8 mouse cellular contexts compared by ENCODE assay signal in the genomic region with DNA sequence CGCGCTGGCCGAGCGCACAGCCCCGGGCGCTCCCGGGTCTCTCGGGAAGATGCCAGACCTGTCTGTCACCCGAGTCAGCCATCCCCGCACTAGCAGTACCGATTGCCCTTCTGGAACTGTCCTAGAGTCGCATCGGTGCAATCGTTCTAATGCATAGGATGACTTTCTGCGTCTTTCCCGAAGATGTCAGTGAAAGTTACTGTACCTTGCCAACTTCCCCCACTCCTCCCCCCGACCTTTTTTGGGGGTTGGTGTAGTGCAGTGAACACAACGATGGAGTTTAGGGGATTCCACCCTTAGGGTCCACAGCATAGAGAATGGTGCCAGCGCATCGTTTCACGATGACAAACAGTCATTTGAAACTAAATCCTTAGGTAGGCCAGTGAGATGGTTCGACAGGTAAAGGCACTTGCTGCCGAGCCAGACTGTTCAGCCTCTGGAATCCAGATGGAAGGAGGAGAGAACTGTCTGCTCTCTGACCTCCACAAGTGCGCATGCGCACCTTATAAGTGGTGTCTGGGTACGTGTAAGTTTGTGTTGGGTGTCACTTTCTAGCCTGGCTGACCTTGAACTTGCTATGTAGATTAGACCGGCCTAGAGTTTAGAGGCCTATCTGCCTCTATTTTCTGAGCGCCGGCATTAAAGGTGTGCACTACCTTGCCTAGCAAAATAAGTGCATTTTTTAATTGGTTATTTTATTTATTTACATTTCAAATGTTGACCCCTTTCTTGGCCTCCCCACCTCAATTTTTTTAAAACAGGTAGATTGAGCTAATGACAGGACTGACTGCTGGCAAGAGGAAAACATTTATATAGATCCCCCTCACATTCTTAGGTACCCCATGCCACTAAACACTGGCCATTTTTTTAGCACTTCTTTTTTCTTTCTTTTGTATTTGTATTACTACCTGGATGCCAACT. TPM values are rescaled to one million over a fixed set of nuclear protein-coding genes. Genes with fewer than 3 reads are reported as not detected.
A peak's percentile ranks its signal among the peaks of the same experiment; 100 is the strongest.
DNase-seq lines count a peak whose midpoint lies in the region; ATAC-seq lines count a peak whose summit lies in the region.

No protein-coding gene starts in this region.

- intact Hi-C loops in gastrocnemius, postnatal 14 days (cut with DNase I; ENCODE audit: low total_unique reads): no loop called here

- peaks cover 8% of the 10 kb centered on the region; the same call in 1 of the 2 replicates for H3K4me1 ChIP-seq in intestine, embryonic 16.5 days (ENCODE audit: control insufficient read depth, insufficient read depth, low read length)
- peaks cover 28% of the 10 kb centered on the region for H3K4me1 ChIP-seq in limb, embryonic 15.5 days
- peaks cover 16% of the 10 kb centered on the region for H3K4me1 ChIP-seq in midbrain, embryonic 14.5 days (ENCODE audit: control insufficient read depth, insufficient read depth, low read length)
- peaks cover 20% of the 10 kb centered on the region; the same call in 1 of the 2 replicates for H3K4me1 ChIP-seq in stomach, embryonic 14.5 days (ENCODE audit: control insufficient read depth, insufficient read depth, low read length)

- no peaks in the 10 kb centered on the region for H3K9me3 ChIP-seq in intestine, embryonic 16.5 days (ENCODE audit: control insufficient read depth, low read length)
- no peaks in the 10 kb centered on the region for H3K9me3 ChIP-seq in limb, embryonic 15.5 days
- H3K9me3 ChIP-seq in midbrain, embryonic 14.5 days (ENCODE audit: control insufficient read depth, low read length): no peaks in the 10 kb centered on the region
- H3K9me3 ChIP-seq in stomach, embryonic 14.5 days (ENCODE audit: control insufficient read depth, low read depth, low read length): no peaks in the 10 kb centered on the region

- H3K27ac ChIP-seq in intestine, embryonic 16.5 days (ENCODE audit: low read length): peak overlapping the region; percentile 100
- peak overlapping the region; percentile 99 for H3K27ac ChIP-seq in limb, embryonic 15.5 days
- H3K27ac ChIP-seq in midbrain, embryonic 14.5 days (replicated peaks; ENCODE audit: low read depth, low read length): peak overlapping the region; percentile 95
- H3K27ac ChIP-seq in stomach, embryonic 14.5 days (ENCODE audit: low read length): peak overlapping the region; percentile 97

- peak overlapping the region; percentile 100 for H3K9ac ChIP-seq in intestine, embryonic 16.5 days (ENCODE audit: low read depth, low read length)
- peak overlapping the region; percentile 99 for H3K9ac ChIP-seq in limb, embryonic 15.5 days
- peak overlapping the region; percentile 95 for H3K9ac ChIP-seq in midbrain, embryonic 14.5 days (replicated peaks; ENCODE audit: low read length)
- peak overlapping the region; percentile 96 for H3K9ac ChIP-seq in stomach, embryonic 14.5 days (replicated peaks; ENCODE audit: low read depth, low read length)

- peak; percentile 30 for ATAC-seq in intestine, embryonic 16.5 days
- ATAC-seq in limb, embryonic 15.5 days (ENCODE audit: insufficient number of reproducible peaks, low FRiP score, low TSS enrichment, low read depth): no peak
- peak; percentile 2; the same call in 1 of the 2 replicates for ATAC-seq in midbrain, embryonic 14.5 days (ENCODE audit: low FRiP score, low TSS enrichment)
- ATAC-seq in stomach, embryonic 14.5 days (ENCODE audit: insufficient number of reproducible peaks, insufficient read depth, low FRiP score, low read depth): peak; percentile 5

- peak; percentile 33 for DNase-seq in spleen, adult 12 weeks (ENCODE audit: low spot score)
- no peak for DNase-seq in spleen, adult 18-20 months
- DNase-seq in embryo, embryonic 11 days: peak; percentile 72
- peak; percentile 39 for DNase-seq in gastrocnemius, postnatal 14 days
- DNase-seq in midbrain, embryonic 14.5 days: peak; percentile 72

- peaks cover 4% of the 10 kb centered on the region; the same call in 1 of the 2 replicates for H3K36me3 ChIP-seq in intestine, embryonic 16.5 days (ENCODE audit: control insufficient read depth, insufficient read depth, low read length)
- peaks cover 19% of the 10 kb centered on the region for H3K36me3 ChIP-seq in limb, embryonic 15.5 days
- H3K36me3 ChIP-seq in midbrain, embryonic 14.5 days (ENCODE audit: control insufficient read depth, insufficient read depth, low read length): peaks cover 32% of the 10 kb centered on the region
- H3K36me3 ChIP-seq in stomach, embryonic 14.5 days (ENCODE audit: control insufficient read depth, insufficient read depth, low read length): peaks cover 26% of the 10 kb centered on the region; the same call in 1 of the 2 replicates

- peak overlapping the region; percentile 72 for H3K4me2 ChIP-seq in intestine, embryonic 16.5 days (ENCODE audit: low read depth, low read length)
- H3K4me2 ChIP-seq in limb, embryonic 15.5 days: peak overlapping the region; percentile 57
- peak overlapping the region; percentile 86 for H3K4me2 ChIP-seq in midbrain, embryonic 14.5 days (ENCODE audit: low read length)
- peak overlapping the region; percentile 76 for H3K4me2 ChIP-seq in stomach, embryonic 14.5 days (replicated peaks; ENCODE audit: low read depth, low read length)

- no peaks in the 10 kb centered on the region for H3K27me3 ChIP-seq in intestine, embryonic 16.5 days (replicated peaks; ENCODE audit: control insufficient read depth, insufficient read depth, low read length)
- no peaks in the 10 kb centered on the region for H3K27me3 ChIP-seq in limb, embryonic 15.5 days
- H3K27me3 ChIP-seq in midbrain, embryonic 14.5 days (ENCODE audit: control insufficient read depth, insufficient read depth, low read length): no peaks in the 10 kb centered on the region
- no peaks in the 10 kb centered on the region for H3K27me3 ChIP-seq in stomach, embryonic 14.5 days (ENCODE audit: control insufficient read depth, insufficient read depth, low read length)

- 4% methylated on average over 29 of the region's 29 CpGs for WGBS in intestine, embryonic 16.5 days
- 5% methylated on average over 29 of the region's 29 CpGs for WGBS in limb, embryonic 15.5 days
- 10% methylated on average over 29 of the region's 29 CpGs for WGBS in midbrain, embryonic 14.5 days
- WGBS in stomach, embryonic 14.5 days: 7% methylated on average over 29 of the region's 29 CpGs

- peak overlapping the region; percentile 96 for H3K4me3 ChIP-seq in intestine, embryonic 16.5 days (ENCODE audit: low read length)
- peak overlapping the region; percentile 98 for H3K4me3 ChIP-seq in limb, embryonic 15.5 days
- peak overlapping the region; percentile 92 for H3K4me3 ChIP-seq in midbrain, embryonic 14.5 days (replicated peaks; ENCODE audit: low read depth, low read length)
- peak overlapping the region; percentile 90 for H3K4me3 ChIP-seq in stomach, embryonic 14.5 days (ENCODE audit: low read depth, low read length)

RNA-seq across cellular contexts. Expression of gene Atp5j, which starts 0.7 kb away (rescaled TPM):
- total RNA-seq in gastrocnemius, postnatal 14 days (2021): 1,000 to 10,000 TPM; 1,010 to 1,148 TPM
- polyA plus RNA-seq in intestine, embryonic 16.5 days (2015; fragmentation: Nextera tagmentation; extraction: Ambion mirVana): 1,127 and 1,131 TPM in 2 replicates
- polyA plus RNA-seq in limb, embryonic 15.5 days (2015; fragmentation: Nextera tagmentation; extraction: Ambion mirVana): 779 and 787 TPM in 2 replicates
- polyA plus RNA-seq in midbrain, embryonic 14.5 days (2014; fragmentation: Nextera tagmentation; extraction: Ambion mirVana): 769 and 923 TPM in 2 replicates
- polyA plus RNA-seq in stomach, embryonic 14.5 days (2014; fragmentation: Nextera tagmentation; extraction: Ambion mirVana): 856 and 951 TPM in 2 replicates

RNA-seq across cellular contexts. Expression of gene Gabpa, which starts 1.4 kb away (rescaled TPM):
- total RNA-seq in gastrocnemius, postnatal 14 days (2021): 10 to 100 TPM; 25.5 to 26.7 TPM
- polyA plus RNA-seq in intestine, embryonic 16.5 days (2015; fragmentation: Nextera tagmentation; extraction: Ambion mirVana): 24.3 and 25.1 TPM in 2 replicates
- 30.6 and 32.0 TPM in 2 replicates for polyA plus RNA-seq in limb, embryonic 15.5 days (2015; fragmentation: Nextera tagmentation; extraction: Ambion mirVana)
- polyA plus RNA-seq in midbrain, embryonic 14.5 days (2014; fragmentation: Nextera tagmentation; extraction: Ambion mirVana): 18.4 and 24.9 TPM in 2 replicates
- 39.1 and 39.5 TPM in 2 replicates for polyA plus RNA-seq in stomach, embryonic 14.5 days (2014; fragmentation: Nextera tagmentation; extraction: Ambion mirVana)

Comparison
In these comparisons a context has a peak if more than half of its experiments do, and no peak if none do; other contexts are left out.
1. DNase-seq: peak in spleen, adult 12 weeks (single experiment), embryo, embryonic 11 days (single experiment), gastrocnemius, postnatal 14 days (single experiment) and midbrain, embryonic 14.5 days (single experiment); none in spleen, adult 18-20 months (0 of 2).
2. Peak in every context shown above with its lines, with median percentiles within 50 percentile points of each other: H3K27ac ChIP-seq, H3K4me2 ChIP-seq, H3K4me3 ChIP-seq and H3K9ac ChIP-seq.